Mouse (Mus musculus) left cerebral cortex, adult 8-10 months (tissue): ENCODE measurements around the gene Glis3. TPM values are rescaled to one million over a fixed set of nuclear protein-coding genes. Genes with fewer than 3 reads are reported as not detected.

Source experiments
- DNase-seq, 2 experiments: peaks; one replicate each; pipeline ENCODE4 v3.0.0; 2022; ENCODE audit warnings: low spot score in 2 of 2
- total RNA-seq, 4 experiments: library from RNA; stranded (reverse); gene quantifications; 2 replicates each; pipeline ENCODE4 v1.2.4; 2022

Glis3 gene
- total RNA-seq, 4 experiments from 2014 or later: 7.1 to 8.6 (median 7.2) TPM

DNA sequence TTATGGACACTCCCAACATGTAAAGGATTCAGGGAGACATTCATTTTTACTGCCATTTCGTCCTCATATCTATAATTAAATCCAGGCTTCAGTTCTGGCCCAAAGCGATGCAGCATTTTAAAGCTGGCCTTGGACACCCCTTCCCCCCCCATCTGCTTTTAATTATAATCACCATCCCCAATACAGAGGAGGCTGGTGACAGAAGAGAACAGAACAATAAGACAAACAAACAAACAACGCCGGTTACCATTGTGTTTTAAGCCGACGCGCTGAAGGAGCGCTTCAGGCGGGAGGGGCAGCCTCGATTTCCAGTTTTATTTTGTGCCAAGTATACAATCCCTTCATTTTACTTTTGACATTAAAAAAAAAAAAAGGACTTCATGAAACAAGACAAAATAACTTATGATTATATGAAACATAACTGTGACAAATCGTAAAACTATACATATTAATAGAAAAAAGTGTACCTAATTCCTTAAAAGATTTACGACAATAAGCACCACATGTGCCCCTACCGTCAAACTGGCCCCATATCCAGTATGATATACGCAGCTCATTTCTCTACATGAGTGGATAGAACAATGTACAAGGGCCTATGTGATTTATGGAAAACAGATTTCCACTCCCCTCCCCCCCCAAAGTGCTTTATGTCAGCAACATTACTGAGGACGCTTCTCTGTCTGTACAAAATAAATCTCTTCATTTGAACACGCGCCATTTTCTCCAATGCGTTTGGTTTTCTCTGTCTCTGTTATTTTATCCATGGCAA lies 420.8 kb downstream of the Glis3 start:
- no peak for DNase-seq

DNA sequence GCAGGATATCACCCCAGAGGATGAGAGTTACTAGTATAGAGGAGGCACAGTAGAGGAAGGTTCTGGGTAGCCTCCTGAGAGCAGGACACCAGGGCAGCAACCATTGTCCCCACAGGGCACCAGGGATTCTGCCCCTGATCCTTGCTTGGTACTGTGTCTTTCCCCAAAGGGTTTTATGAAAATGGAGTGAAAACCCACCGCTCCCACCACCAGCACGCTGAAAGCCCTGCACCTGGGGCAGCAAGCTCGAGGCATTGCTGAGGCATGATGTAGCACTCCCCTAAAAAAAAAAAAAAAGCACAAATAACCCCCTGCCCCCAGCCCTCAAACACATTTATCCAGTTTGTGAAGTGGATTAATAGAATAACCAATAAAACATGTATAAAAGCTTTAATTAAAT lies 421.4 kb downstream of the Glis3 start:
- DNase-seq: no peak

DNA sequence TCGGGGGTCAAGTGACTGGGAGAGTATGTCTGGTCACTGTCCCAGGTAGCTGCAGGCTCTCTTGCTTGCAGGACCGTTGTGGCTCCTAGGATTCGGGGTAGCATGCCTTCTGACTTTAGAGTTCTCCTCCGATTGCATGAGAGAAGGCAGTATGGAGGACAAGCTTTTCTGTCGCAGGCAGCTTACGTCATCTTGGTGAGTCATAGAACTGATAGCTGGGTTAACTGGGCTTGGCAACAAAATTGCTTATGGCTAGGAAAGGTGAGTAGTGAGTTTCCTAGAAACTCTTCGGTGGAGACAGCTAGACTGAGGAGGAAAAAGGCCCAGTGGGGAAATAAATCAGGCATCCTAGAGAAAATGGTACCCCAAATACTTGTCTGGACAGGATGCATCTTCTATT lies 432.5 kb downstream of the Glis3 start:
- no peak for DNase-seq

DNA sequence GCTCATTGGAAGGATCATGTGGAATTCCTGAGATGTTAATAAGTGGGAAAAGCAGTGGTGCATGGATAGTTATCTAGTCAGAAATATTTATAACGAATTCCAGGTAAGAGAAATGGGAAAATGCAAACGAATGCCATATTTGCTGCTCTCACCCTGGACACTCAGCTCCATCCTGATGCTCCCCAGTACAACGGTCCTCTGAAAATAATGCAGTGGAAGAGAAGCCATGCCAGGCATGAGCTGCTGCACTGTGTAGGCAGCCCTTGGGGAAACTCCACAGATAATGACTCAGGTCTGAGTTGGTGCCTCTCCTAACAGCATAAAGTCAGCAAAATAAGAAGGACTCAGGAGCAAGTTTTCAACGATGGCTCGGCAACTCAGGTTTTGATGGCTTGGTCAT lies 433.7 kb downstream of the Glis3 start:
- no peak for DNase-seq

DNA sequence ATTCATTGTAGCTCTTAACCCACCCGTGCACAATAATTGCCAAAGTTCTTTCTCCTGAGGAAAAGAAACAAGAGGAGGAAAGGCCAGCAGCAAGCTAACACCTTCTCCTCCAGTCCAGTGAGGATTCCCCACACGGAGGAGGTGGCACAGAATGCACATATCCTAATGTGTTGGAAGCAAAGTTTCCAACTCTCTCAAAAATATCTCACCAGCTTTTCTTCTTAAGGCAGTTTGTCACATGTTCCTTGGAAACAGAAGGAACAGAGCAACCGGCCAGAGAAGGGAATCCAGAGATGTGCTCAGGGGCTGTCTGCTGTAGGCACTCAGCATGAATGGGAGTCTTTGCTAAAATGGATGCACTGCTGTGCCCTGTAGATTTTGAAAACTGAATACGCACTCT lies 441.8 kb downstream of the Glis3 start:
- DNase-seq: no peak

- no peak for DNase-seq
Measured at GRCm38 (mm10) chr19:28237621-28238020, 442.3 kb downstream of the Glis3 start.

DNA sequence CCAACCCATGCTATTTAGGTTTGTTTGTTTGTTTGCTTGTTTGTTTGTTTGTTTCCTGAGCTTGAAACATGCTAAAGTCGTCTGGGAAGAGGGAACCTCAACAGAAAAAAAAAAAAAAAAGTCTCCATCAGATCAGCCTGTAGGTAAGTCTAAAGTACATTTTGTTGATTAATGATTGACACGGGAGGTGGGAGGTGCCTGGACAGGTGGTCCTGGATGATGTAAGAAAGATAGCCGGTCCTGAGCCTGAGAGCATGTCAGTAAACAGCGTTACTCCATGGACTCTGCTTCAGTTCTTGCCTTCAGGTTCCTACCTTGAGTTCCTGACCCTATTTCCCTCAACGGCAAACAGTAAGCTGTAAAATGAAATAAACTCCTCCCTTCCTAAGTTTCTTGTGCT lies 444.3 kb downstream of the Glis3 start:
- no peak for DNase-seq

DNA sequence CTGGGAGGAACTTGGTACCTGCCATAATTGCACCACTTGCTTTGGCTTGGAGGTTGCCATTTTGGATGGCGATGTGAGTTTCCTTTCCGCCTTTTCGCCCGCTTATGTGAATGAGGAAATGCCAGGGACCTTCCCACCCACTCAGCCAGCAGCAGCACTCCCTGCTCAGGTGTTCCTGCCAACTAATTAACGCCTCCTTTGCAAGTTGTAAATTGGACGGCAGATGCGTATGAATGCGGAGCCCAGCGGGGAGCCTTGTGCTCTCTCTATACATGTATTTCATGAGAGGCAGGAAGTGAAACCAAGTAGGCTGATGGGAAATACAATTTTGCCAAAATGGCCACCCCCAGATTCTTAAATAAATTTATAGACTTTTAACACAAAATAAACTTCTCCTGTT lies 444.8 kb downstream of the Glis3 start:
- peak in 1 of 2 experiments; percentile 9 for DNase-seq

DNA sequence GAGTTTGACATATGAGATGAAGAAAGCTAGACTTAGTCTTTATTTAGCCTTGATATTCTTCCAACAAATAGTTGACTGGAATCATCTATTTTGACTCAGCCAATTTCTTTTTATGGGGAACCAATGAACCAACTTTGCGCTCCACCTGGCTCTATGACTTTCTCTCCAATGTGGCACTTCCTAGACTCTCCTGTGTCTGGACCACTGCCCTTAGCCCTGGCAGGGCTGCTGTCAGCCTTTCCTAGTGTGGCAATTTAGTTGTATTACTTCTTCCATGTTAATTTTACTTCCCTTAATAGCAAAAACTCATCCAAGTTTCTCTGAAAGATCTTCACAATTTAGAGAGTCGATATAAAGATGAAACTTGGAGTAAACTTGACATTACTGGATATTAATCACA lies 445.2 kb downstream of the Glis3 start:
- no peak for DNase-seq

DNA sequence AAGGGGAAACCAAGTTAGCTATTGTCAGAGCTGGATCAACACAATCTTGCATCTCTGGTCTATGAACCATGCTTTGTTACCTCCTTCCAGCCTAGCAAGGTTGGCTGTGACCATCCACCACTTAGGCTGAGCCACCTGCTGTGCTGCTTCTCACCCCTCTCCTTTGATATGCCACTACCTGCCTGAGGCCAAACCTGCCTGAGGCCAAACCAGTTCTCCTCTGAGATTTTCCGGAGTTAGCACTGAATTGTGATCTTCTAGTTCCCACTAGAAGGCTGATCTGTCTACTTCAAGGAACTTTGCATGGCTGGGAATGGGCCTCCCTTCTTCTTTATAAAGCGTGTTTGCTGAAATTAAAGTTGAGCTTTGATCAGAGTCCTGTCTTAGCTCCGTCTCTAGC lies 448.4 kb downstream of the Glis3 start:
- no peak for DNase-seq

DNA sequence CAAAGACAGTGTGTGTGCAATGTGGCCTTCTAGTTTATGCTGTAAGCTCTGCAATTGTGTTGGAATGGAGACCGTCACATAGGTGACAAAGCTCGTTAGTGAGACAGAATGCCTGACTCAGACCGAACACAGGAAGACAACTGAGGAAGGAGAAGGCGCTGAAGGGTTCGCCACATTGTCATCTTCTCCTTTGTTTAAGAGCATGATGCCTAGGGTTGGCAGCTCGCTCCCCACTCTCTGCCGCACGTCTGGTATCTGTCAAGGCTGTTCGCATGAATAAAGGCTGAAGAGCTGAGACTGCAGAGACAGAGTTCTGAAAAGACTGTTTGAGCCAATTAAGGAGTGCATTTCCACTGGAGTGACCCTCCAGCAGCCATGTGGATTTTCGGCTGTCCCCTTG lies 452.4 kb downstream of the Glis3 start:
- DNase-seq: no peak

DNA sequence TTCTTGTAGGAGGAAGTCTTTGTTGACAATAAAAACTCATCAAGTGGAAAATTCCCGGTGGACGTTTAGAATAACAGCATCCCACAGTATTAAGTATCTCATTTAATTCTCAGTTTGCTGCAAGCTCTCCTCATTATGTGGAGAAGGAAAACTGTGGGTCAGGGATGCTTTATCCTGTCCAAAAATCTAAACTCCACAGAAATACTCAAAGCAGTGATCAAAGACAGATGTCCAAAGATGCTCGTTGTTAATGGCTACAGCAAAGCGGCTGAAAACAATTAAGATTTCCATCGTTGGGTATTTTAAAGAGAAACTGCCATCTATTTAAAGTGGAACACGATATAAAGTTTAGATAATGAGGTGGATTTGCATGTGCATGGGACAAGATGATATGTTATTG lies 454.2 kb downstream of the Glis3 start:
- DNase-seq: no peak

- DNase-seq: no peak
Measured at GRCm38 (mm10) chr19:28211630-28212029, 468.2 kb downstream of the Glis3 start.

Other genes starting within 250 kb of the Glis3 start
- 100 to 1,000 TPM in 1 of 4 experiments, 10 to 100 TPM in 3; 98.1 to 102 (median 98.6) TPM for gene Slc1a1, start 155.0 kb upstream of the Glis3 start, total RNA-seq